Mouse (Mus musculus): ENCODE data around the gene Arl6. TPM values are rescaled to one million over a fixed set of nuclear protein-coding genes. Genes with fewer than 3 reads are reported as not detected.

Arl6 gene
- total RNA-seq (2015; ENCODE audit: low replicate concordance) = 0.84 and 5.8 TPM in 2 replicates
- total RNA-seq (2017; ENCODE audit: low replicate concordance) = 0.64 and 1.8 TPM in 2 replicates

DNA sequence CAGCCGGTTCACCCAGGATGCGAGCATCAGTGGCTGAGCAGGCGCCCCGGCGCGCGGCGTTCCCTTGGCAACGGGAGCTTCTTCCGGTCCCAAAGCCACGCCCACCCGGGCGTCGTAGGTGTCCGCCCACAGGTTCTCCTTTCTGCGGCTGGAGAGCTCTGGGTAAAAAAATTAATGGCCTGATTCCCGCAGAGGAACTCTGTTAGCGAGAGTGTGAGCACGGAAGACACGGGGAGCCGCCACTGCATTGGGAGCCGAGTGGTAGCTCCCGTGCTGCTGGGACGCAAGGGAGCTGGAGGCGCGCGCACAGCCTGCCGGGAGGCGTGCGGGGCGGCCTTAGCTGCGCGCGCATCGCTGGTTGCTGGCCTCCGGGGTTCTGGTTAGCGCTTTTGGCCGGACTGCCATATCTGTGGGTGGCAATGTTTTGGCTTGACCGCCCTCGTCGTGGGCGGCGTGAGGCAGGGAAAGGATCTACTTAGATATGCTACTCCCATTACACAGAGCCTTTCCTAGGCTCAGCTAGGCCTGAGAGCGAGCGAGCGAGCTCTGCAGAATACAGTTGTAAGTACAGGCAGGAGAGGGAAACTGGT lies at the start of gene Arl6:
TSS of gene Arl6 (minus strand) at position 290 of the 590 bp plus-strand sequence.
- ATAC-seq (replicated peaks; ENCODE audit: low FRiP score, poor library complexity, severe bottlenecking) = peak; percentile 94

DNA sequence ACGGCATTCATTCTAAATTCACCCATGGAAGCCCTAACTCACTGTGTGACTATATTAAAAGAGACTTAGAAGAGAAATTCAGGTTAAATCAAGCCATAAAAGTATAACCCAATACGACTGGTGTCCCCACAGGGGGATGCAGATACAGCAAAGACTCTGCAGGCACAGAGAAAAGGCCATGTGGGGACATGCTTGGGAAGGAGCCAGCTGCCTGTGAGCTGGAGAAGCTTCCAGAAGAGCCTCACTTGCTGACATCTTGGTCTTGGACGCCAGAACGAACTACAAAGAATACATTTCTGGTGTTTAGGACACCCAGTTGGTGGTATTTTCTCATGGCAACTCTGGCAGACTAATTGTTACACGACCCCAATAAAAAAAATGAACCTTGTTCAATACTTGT lies 45.9 kb upstream of the Arl6 start:
- ATAC-seq (replicated peaks; ENCODE audit: low FRiP score, poor library complexity, severe bottlenecking) = no peak

DNA sequence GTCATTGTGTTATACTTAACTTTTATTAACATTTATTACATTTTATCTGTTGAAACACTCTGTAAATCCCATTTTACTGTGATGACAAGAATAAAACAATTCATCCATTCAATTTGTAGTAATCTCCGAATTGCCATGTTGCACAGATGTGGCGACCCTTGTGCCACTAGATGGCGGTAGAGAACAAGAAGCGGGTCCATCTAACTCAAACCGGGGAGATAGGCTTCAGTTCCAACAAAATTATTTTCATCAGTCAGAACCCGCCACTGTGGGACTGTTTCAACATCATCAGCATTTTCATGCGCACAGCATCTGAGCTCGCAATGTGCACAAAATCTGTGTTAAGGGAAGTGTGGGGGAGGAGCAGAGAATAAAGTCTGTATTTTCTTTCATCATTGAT lies 44.2 kb upstream of the Arl6 start:
- no peak for ATAC-seq (replicated peaks; ENCODE audit: low FRiP score, poor library complexity, severe bottlenecking)

DNA sequence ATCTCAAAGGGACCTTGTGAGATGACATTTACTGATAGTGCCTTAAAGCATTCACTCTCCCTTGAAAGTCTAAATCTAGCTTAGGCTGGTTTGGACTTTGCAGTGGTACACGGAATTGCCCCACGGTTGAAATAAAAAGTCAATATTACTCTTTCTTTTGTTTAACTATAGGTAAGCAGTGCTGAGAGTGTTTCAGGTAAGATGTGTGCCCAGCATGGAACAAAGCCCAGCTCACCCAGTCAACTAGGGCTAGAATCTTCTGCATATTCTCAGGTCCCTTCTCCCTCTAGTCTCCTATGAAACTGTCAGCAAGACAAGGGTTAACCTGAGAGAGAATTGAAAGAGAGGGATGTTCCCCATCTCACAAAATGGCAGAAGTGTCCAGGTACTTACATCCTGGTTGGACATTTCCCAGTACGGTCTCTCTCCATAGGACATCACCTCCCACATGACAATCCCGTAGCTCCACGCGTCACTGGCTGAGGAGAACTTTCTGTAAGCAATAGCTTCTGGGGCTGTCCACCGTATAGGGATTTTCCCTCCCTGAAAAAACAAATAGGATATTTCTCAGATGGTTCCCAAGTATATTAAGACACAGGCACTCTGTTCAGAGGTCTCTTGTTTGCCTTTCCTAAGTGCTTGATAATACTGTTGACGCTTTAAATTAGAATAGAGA lies 43.2 kb upstream of the Arl6 start:
- no peak for ATAC-seq (replicated peaks; ENCODE audit: low FRiP score, poor library complexity, severe bottlenecking)

DNA sequence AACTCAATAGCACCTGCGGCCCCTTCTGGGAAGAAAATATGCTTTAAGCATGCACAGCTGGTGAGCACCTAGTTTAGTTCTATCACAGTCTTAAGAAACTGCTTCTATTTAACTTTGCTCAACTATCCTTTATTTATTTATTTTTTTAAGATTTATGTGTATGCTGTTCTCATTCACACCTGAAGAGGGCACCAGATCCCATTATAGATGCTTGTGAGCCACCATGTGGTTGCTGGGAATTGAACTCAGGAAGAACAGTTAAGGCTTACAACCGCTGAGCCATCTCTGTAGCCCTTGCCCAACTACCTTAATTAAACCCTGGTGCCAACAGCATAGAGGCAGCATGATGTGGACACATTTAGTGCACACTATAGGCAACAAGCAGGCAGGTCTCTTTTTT lies 27.7 kb upstream of the Arl6 start:
- no peak for ATAC-seq (replicated peaks; ENCODE audit: low FRiP score, poor library complexity, severe bottlenecking)

DNA sequence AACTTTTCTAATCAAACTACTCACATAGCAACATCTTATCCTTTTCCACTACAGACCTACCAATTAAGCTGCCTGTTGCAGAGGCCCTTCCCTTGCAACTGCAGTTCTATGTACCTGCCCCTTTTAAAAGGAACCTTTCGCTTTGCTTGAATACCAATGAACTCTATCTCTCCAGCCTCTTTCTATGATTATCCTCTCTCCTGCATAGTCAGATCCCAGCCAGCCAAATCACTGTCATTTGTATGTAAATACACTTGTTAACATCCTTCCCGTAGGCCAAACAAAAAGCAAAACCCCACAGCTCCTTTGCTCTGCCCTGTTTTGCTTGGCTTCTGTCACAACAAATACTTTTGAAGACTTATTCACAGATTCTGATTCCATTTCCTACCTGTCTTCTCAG lies 4.6 kb upstream of the Arl6 start:
- no peak for ATAC-seq (replicated peaks; ENCODE audit: low FRiP score, poor library complexity, severe bottlenecking)

DNA sequence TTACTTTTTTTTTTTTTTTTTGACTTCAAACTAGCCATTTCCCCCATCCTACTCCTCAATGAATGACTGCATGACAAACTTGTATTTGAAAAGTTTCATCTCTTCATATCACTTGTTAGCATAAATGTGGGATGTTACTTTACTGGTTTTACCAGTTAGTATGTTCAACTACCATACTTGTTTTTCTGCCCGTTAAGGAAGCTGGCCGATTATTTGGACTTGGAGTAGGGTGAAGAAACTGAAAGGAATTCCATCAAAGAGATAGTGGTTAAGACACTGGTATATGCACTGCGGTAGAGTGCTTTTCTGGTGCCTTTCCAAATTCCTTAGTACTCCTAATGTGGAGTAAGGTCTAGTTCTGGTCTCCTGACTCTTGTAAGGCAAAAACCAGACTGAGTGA lies 794 bp upstream of the Arl6 start:
- no peak for ATAC-seq (replicated peaks; ENCODE audit: low FRiP score, poor library complexity, severe bottlenecking)

DNA sequence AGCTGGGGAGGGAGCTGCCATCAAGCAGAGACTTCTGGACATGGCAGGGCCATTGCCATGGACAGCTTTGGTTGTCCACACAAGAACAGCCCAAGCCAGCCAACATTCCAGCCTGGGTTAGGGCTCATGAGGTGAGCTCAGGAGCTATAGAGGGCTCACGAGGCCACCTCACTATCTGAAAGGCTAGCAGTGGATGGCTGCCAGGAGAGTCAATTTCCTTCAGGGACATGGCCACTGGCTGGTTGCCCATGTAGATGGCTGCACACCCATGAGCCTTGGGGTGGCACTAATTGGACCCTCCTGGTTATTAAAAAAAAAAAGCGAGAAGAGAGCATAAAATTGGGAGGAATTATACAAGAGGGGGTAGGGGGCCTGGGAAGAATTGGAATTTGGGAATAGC lies 4.6 kb downstream of the Arl6 start:
- ATAC-seq (replicated peaks; ENCODE audit: low FRiP score, poor library complexity, severe bottlenecking) = no peak

DNA sequence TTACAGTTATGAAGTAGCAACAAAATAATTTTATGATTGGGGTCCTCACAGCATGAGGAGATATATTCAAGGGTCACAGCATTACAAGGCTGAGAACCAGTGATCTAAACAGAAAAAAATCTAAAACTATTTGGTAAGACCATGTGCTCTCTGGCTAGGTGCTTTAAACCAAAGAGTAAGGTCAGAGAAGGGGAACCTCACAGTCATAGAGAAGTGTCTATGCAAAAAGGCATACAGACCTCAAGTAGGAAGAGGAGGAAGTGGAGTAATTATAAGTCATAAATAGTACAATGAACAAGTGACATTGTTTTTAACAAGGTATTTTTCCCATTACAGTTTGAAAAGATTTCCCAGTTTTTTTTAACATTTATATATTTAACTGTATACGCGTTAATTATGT lies 17.6 kb downstream of the Arl6 start:
- ATAC-seq (replicated peaks; ENCODE audit: low FRiP score, poor library complexity, severe bottlenecking) = no peak

DNA sequence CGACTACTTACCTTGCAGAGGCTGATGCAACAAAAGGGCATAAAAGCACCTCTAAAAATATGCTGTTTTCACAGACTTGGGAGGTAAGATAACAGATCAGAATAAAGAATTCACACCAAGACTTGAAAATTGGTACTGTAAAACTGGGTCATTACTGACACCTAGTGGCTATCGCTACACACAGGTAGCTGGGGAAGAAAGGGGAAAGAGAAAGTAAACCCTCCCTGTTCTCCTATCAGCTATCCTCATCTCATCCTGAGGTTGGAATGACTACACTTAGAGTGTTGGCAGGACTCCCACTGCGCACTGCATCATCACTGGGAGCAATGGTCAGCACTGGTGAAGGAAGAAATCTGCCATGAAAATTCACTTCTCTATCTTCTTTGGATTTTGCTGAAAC lies 22.0 kb downstream of the Arl6 start:
- ATAC-seq (replicated peaks; ENCODE audit: low FRiP score, poor library complexity, severe bottlenecking) = no peak

DNA sequence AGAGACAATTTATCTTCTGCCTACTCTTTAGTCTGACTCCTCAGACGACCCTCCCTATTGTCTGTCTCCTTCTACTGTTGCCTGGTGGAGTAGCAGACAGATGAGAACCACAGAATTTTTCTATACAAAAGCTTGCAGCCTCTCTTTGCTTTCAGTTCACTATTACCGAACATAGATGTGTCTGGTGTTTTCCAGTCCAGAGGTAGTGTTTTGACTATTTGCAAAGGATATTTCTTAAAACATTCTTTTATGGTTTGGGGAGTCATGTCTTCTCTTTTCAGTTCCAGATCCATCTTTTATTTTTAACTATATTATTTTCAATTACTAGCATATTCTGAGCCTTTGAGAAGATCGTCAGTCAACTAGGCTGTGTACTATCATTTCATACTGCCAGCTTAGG lies 23.5 kb downstream of the Arl6 start:
- ATAC-seq (replicated peaks; ENCODE audit: low FRiP score, poor library complexity, severe bottlenecking) = no peak

DNA sequence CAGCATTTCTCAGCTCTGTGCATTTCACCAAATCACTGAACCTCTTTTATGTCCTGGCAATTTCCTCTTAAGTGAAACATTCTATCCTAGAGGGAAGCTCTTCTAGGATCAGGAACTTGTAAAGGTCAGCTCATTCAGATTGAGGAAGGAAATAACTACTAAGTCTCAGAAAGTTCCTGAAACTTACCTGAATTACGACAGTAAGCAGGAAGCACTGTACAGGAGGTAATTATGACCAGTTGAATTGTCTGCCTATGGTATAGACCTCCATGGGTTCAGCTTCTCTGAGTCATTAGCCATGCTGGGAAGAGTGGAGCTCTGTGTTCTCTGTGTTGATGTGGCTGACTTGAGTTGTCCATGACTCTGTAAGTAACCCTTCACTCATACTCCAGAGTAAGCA lies 28.4 kb downstream of the Arl6 start:
- no peak for ATAC-seq (replicated peaks; ENCODE audit: low FRiP score, poor library complexity, severe bottlenecking)

DNA sequence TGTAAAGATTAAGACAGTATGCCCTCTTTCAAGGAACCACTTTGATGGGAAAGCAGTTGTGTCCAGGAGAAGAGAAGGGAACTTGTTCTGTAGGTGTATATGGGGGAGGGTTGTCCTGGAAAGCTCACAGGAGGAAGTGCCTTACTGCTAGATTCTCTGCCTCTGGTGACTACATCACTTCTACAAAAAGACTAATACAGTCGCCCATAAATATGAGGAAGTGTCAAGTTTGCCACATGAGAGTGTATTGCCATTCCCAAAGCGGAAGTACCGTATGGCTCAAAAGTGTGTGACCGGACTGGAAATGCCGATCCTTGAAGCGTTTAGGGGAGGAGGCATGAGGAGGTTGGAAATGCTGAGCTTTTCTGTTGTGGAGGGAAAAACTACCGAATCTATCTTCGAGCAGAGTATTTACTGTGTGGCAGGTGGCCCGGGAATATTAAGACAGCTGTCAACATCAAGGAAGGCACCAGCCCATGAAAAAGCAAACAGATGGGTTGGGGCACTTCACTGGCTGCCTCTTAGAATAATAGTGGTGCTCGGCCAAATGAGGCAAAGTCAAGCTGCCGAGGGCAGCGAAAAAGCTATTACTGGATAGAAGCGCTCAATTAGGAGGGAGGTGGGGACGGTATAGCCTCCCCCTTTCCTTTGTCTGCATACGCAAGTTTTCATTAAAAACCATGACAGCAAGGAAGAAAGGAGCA lies 35.0 kb downstream of the Arl6 start:
- no peak for ATAC-seq (replicated peaks; ENCODE audit: low FRiP score, poor library complexity, severe bottlenecking)

DNA sequence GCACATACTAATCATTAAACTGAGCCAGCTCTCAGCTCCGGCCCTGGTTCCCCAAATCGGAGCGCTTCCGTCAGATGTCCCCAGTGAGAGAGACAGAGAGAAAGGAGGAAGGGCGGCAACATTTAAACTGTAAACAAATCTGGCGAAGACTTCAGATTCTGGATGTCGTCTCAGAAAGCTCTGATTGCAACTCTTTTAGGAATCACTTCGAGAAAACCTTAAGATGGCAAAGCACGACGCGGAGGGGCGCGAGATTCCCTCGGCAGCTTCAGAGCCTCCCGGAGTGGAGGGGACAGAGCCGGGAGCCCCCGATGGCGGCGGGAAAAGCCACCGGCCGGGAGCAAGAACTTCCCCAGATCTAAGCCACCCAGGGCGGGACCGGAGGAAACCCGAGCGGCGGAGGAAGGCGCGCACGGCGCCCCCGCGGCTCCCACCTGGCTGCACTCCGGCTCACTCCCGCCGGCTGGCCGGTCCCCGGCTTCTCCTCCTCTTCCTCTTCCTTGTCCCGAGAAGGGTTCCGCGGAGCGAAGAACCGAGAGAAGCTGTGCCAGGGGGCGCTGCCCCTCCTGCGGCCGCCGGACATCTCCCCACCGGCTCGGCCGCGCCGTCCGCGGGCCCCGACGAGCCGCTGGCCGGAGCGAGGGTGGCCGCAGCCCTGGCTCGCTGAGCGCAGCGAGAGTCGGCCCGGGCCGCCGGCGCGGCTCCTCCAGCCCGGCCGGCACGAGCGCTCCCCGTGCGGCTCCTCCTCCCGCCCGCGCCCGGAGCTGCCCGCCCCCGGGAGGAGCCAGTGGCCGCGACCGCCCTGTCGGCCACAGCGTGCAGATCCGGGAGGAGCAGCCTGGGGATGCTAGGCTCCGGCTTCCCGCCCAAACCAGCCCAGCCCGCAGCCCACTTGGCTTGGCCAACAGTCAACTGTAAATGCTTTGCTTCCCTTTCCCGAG lies 38.6 kb downstream of the Arl6 start, which contains the start of gene Crybg3:
TSS of gene Crybg3 (minus strand) at position 669 of the 941 bp plus-strand sequence.
- ATAC-seq (replicated peaks; ENCODE audit: low FRiP score, poor library complexity, severe bottlenecking) = no peak

DNA sequence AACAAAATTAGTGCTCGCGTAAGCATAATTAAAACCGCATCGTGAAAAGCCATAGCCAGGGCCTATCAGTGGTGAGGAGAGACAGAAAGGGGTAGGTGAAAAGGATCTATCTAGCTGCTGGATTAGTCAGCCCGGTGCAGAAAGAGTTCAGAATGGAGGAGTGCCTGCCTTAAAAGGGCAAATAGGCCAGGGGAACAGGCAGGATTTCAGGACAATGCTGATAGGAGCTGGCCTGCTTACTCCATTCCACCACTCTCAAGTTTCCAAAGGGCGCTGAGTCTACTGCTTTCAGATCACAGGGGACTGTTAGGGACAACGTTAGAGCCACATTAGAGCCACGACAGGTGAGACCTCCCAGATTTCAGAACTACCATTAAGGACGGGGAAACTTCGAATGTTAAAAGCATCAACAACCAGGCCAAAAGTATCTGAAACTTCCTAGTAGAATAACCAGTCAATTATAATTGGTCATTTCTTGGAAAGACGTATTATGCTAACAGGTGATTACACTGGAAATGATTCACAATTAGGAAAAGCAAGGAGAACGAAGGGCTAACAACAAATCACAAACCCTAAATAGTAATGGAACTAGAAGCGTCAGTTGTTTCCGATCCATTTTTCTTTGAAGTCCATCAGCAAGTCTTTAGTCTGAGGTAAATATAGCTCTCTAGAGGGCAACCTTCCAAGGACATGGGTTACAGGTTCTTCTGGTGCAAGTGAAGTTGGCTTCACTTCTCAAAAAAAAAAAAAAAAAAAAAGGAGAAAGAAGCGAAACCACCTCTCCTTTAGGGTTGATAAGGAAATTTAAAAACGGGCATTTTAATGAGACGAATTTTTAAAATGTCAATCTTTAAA lies 39.6 kb downstream of the Arl6 start:
- ATAC-seq (replicated peaks; ENCODE audit: low FRiP score, poor library complexity, severe bottlenecking) = no peak

DNA sequence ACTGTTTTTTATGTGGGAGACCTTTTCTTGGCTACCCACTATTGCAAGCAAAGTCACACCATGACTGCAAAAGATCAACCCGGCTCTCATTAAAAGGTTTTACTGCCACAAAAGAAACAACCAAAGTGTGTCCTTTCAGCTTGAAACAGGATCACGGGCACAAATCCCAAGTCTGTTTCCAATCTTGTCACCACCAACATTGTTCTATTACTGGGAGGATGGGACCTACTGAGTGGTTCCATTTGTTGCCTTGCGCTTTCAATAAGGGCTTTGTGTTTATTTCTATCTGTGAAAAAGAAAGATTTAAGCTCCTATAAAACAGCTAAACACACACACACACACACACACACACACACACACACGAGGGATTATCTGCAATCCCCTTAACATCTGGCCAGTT lies 40.2 kb downstream of the Arl6 start:
- ATAC-seq (replicated peaks; ENCODE audit: low FRiP score, poor library complexity, severe bottlenecking) = no peak

DNA sequence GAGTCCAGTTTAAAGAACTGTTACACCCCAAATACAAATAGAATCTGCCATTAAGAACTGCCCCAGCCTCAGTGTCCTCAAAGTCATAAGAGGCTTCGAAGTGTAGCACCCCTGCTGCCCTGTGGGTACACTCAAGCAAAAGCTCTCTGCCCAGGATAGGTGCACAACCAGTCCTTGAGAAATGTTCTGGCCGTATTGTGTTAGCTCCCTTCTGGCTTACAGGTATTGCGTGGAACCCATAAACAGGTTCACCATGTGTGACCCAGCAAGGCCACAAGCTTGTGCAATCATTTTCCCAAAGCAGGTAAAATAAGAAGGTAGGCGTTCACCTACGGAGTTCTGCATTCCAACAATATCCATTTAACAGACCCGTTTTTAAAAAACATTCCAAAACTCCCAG lies 41.9 kb downstream of the Arl6 start:
- no peak for ATAC-seq (replicated peaks; ENCODE audit: low FRiP score, poor library complexity, severe bottlenecking)

DNA sequence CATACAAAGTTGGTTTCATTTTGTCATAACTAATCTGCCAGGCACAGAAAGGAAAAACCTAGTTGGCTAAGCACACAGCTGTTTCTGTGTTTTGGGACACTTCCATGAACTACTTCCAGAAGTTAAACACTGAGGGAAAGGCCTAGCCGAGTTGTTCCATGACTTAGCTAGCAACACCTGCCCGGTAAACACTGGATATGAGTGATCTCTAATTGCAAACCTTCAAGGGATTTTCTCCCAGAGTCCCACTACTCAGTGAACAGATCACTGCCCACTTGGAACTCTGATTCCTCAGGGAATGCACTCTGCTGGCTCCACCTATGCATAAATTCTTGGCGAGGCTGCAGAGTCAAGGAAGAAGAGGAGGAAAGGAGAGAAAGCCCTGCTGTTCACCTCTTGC lies 44.5 kb downstream of the Arl6 start:
- ATAC-seq (replicated peaks; ENCODE audit: low FRiP score, poor library complexity, severe bottlenecking) = no peak

DNA sequence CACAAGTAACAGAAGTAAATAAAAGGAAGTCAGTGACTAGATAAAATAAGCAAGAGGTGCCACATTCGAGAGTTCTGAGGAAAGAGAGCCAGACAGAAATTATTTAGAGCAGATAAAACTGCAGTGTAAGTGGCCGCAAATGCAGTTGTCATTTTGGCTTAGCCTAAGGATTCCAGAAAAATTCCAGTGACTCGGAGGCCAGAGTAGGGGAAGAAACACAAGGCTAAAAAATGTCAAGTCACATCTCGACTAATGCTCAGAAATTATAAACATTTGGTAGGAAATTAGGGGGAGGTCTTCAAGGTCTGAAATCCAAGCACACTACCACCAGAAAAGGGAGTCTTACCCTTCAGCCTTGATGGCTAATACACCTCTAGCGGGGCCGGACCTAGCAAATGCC lies 48.4 kb downstream of the Arl6 start:
- no peak for ATAC-seq (replicated peaks; ENCODE audit: low FRiP score, poor library complexity, severe bottlenecking)

Measured in erythroid progenitor cell, adult 5-6 weeks (primary cell).